Mouse (Mus musculus): ENCODE data around the gene Rnf130. TPM values are rescaled to one million over a fixed set of nuclear protein-coding genes. Genes with fewer than 3 reads are reported as not detected.

Gene Rnf130
- polyA plus RNA-seq, 1 experiment, result not detected

DNA sequence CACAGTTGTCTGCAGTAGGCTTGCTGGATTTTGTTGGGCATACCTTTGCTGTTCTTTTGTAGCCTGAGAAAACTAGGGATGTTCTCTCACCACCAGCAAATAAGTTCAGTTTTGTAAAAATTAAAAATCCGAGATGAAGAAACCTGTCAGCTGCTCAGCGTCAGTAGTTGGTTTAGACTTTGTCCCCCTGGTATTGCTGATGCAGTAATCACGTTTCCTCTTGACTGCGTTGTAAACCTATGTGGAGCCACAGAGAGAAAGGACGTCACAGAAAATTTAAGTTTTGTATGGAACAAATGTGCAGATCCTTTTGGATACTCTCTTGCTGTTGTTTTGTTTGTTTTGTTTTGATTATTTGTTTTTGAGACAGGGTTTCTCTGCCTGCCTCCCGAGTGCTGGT, 25.2 kb downstream of the Rnf130 start:
- H3K36me3 ChIP-seq (ENCODE audit: control insufficient read depth, insufficient read depth), result no peaks in the 10 kb centered on the region
- H3K79me2 ChIP-seq (ENCODE audit: control insufficient read depth, insufficient read depth), result no peaks in the 10 kb centered on the region
- H3K27me3 ChIP-seq (ENCODE audit: control insufficient read depth, insufficient read depth, insufficient read length), result peaks cover 18% of the 10 kb centered on the region
- H3ac ChIP-seq (ENCODE audit: control insufficient read depth, insufficient read length, low read depth), result no peak overlapping the region
- H3K79me3 ChIP-seq (ENCODE audit: low read depth), result no peaks in the 10 kb centered on the region
- no peak overlapping the region for H3K4me3 ChIP-seq (ENCODE audit: insufficient read depth, poor library complexity, severe bottlenecking)
- TF ChIP-seq USF1 (IDR thresholded peaks at IDR 0.05; ENCODE audit: low read depth) (no peak), MYOD1 (IDR thresholded peaks at IDR 0.05; ENCODE audit: control insufficient read depth, insufficient read length, low read depth) (no peak), FOSL1 (IDR thresholded peaks at IDR 0.05; ENCODE audit: insufficient read depth, low read length, poor library complexity, severe bottlenecking) (no peak), CEBPB (IDR thresholded peaks at IDR 0.05; ENCODE audit: low read depth) (no peak), MAX (IDR thresholded peaks at IDR 0.05) (no peak), MYOG (IDR thresholded peaks at IDR 0.05; ENCODE audit: control insufficient read depth, extremely low read depth, insufficient read length) (no peak), CTCF (IDR thresholded peaks at IDR 0.05; ENCODE audit: control insufficient read depth, insufficient read depth, insufficient read length) (no peak)

- TF ChIP-seq CEBPB (IDR thresholded peaks at IDR 0.05; ENCODE audit: low read depth) (no peak), MYOD1 (IDR thresholded peaks at IDR 0.05; ENCODE audit: control insufficient read depth, insufficient read length, low read depth) (no peak), MAX (IDR thresholded peaks at IDR 0.05) (no peak), FOSL1 (IDR thresholded peaks at IDR 0.05; ENCODE audit: insufficient read depth, low read length, poor library complexity, severe bottlenecking) (no peak), USF1 (IDR thresholded peaks at IDR 0.05; ENCODE audit: low read depth) (no peak), CTCF (IDR thresholded peaks at IDR 0.05; ENCODE audit: control insufficient read depth, insufficient read depth, insufficient read length) (no peak)
- no peaks in the 10 kb centered on the region for H3K36me3 ChIP-seq (ENCODE audit: control insufficient read depth, insufficient read depth)
Measured at GRCm38 (mm10) chr11:50057713-50058112, 32.6 kb downstream of the Rnf130 start.

DNA sequence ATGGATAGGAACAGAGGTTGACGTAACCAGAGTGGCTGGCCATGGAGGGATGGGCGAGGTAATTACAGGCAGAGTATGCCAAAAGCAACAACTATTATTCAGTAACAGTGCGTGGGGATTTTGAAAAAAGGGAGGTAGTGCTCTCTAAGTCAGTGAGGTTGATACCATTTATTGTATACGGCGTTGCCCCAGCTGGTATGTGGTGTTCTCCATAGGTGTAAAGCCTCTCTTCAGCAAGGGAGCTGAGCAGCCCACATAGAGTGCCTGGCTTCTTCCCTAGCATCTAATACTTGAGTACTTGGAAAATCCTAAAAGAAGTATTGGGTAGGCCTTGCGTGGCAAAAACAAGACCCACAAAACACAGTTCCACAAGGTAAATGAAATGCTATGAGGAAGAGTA, 33.1 kb downstream of the Rnf130 start:
- TF ChIP-seq FOSL1 (IDR thresholded peaks at IDR 0.05; ENCODE audit: insufficient read depth, low read length, poor library complexity, severe bottlenecking) (no peak), MYOG (IDR thresholded peaks at IDR 0.05; ENCODE audit: control insufficient read depth, extremely low read depth, insufficient read length) (no peak), MAX (IDR thresholded peaks at IDR 0.05) (no peak), CTCF (IDR thresholded peaks at IDR 0.05; ENCODE audit: control insufficient read depth, insufficient read depth, insufficient read length) (no peak), USF1 (IDR thresholded peaks at IDR 0.05; ENCODE audit: low read depth) (no peak), MYOD1 (IDR thresholded peaks at IDR 0.05; ENCODE audit: control insufficient read depth, insufficient read length, low read depth) (no peak), CEBPB (IDR thresholded peaks at IDR 0.05; ENCODE audit: low read depth) (no peak)
- no peaks in the 10 kb centered on the region for H3K36me3 ChIP-seq (ENCODE audit: control insufficient read depth, insufficient read depth)

More at GRCm38 (mm10) chr11:50057713-50058112, 32.6 kb downstream of the Rnf130 start:
- Histone ChIP-seq H3K79me3 (ENCODE audit: low read depth) (no peaks in the 10 kb centered on the region), H3ac (ENCODE audit: control insufficient read depth, insufficient read length, low read depth) (no peak overlapping the region), H3K27me3 (ENCODE audit: control insufficient read depth, insufficient read depth, insufficient read length) (peaks cover 28% of the 10 kb centered on the region), H3K79me2 (ENCODE audit: control insufficient read depth, insufficient read depth) (no peaks in the 10 kb centered on the region), H3K4me3 (ENCODE audit: insufficient read depth, poor library complexity, severe bottlenecking) (no peak overlapping the region)

GRCm38 (mm10) chr11:50059045-50059444, 33.9 kb downstream of the Rnf130 start:
- Histone ChIP-seq H3K4me3 (ENCODE audit: insufficient read depth, poor library complexity, severe bottlenecking) (no peak overlapping the region), H3K79me2 (ENCODE audit: control insufficient read depth, insufficient read depth) (no peaks in the 10 kb centered on the region), H3K79me3 (ENCODE audit: low read depth) (no peaks in the 10 kb centered on the region), H3K36me3 (ENCODE audit: control insufficient read depth, insufficient read depth) (no peaks in the 10 kb centered on the region), H3ac (ENCODE audit: control insufficient read depth, insufficient read length, low read depth) (no peak overlapping the region), H3K27me3 (ENCODE audit: control insufficient read depth, insufficient read depth, insufficient read length) (peaks cover 31% of the 10 kb centered on the region)
- TF ChIP-seq MYOG (IDR thresholded peaks at IDR 0.05; ENCODE audit: control insufficient read depth, extremely low read depth, insufficient read length), result no peak
- TF ChIP-seq CTCF (IDR thresholded peaks at IDR 0.05; ENCODE audit: control insufficient read depth, insufficient read depth, insufficient read length), result no peak
- TF ChIP-seq USF1 (IDR thresholded peaks at IDR 0.05; ENCODE audit: low read depth), result no peak
- TF ChIP-seq CEBPB (IDR thresholded peaks at IDR 0.05; ENCODE audit: low read depth), result no peak
- no peak for TF ChIP-seq MAX (IDR thresholded peaks at IDR 0.05)
- no peak for TF ChIP-seq MYOD1 (IDR thresholded peaks at IDR 0.05; ENCODE audit: control insufficient read depth, insufficient read length, low read depth)
- TF ChIP-seq FOSL1 (IDR thresholded peaks at IDR 0.05; ENCODE audit: insufficient read depth, low read length, poor library complexity, severe bottlenecking), result no peak

More for the DNA sequence above, 33.1 kb downstream of the Rnf130 start:
- Histone ChIP-seq H3K4me3 (ENCODE audit: insufficient read depth, poor library complexity, severe bottlenecking) (no peak overlapping the region), H3ac (ENCODE audit: control insufficient read depth, insufficient read length, low read depth) (no peak overlapping the region), H3K79me3 (ENCODE audit: low read depth) (no peaks in the 10 kb centered on the region), H3K27me3 (ENCODE audit: control insufficient read depth, insufficient read depth, insufficient read length) (peaks cover 31% of the 10 kb centered on the region), H3K79me2 (ENCODE audit: control insufficient read depth, insufficient read depth) (no peaks in the 10 kb centered on the region)

DNA sequence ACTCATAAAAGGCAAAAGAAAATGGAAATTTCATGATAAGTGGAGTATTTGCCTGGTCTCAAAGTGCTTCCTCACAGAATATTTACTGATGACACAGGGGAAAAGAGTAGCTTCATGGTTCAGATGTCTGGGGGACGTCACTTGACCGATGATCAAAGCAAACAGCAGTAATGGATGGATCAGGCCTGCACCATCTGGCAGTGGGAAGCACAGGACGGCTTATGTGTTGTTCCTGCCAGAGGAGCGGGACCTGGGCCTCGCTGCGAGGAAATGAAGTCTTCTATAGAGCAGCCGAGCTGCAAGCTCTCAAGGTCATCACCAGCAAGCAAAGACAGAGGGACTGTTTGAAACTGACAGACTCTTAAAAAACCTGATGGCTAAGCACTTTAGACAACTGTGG, 37.0 kb downstream of the Rnf130 start:
- H3K79me2 ChIP-seq (ENCODE audit: control insufficient read depth, insufficient read depth), result no peaks in the 10 kb centered on the region
- H3K27me3 ChIP-seq (ENCODE audit: control insufficient read depth, insufficient read depth, insufficient read length), result peaks cover 36% of the 10 kb centered on the region
- no peak overlapping the region for H3ac ChIP-seq (ENCODE audit: control insufficient read depth, insufficient read length, low read depth)
- TF ChIP-seq FOSL1 (IDR thresholded peaks at IDR 0.05; ENCODE audit: insufficient read depth, low read length, poor library complexity, severe bottlenecking), result no peak
- TF ChIP-seq CEBPB (IDR thresholded peaks at IDR 0.05; ENCODE audit: low read depth), result no peak
- no peak for TF ChIP-seq USF1 (IDR thresholded peaks at IDR 0.05; ENCODE audit: low read depth)
- TF ChIP-seq MYOG (IDR thresholded peaks at IDR 0.05; ENCODE audit: control insufficient read depth, extremely low read depth, insufficient read length), result no peak
- no peak for TF ChIP-seq MAX (IDR thresholded peaks at IDR 0.05)
- no peak for TF ChIP-seq MYOD1 (IDR thresholded peaks at IDR 0.05; ENCODE audit: control insufficient read depth, insufficient read length, low read depth)
- TF ChIP-seq CTCF (IDR thresholded peaks at IDR 0.05; ENCODE audit: control insufficient read depth, insufficient read depth, insufficient read length), result no peak
- H3K79me3 ChIP-seq (ENCODE audit: low read depth), result no peaks in the 10 kb centered on the region
- H3K36me3 ChIP-seq (ENCODE audit: control insufficient read depth, insufficient read depth), result no peaks in the 10 kb centered on the region
- no peak overlapping the region for H3K4me3 ChIP-seq (ENCODE audit: insufficient read depth, poor library complexity, severe bottlenecking)

GRCm38 (mm10) chr11:50066088-50066487, 40.9 kb downstream of the Rnf130 start:
- H3K36me3 ChIP-seq (ENCODE audit: control insufficient read depth, insufficient read depth), result no peaks in the 10 kb centered on the region
- peaks cover 30% of the 10 kb centered on the region for H3K27me3 ChIP-seq (ENCODE audit: control insufficient read depth, insufficient read depth, insufficient read length)
- no peak overlapping the region for H3K4me3 ChIP-seq (ENCODE audit: insufficient read depth, poor library complexity, severe bottlenecking)
- TF ChIP-seq USF1 (IDR thresholded peaks at IDR 0.05; ENCODE audit: low read depth) (no peak), CTCF (IDR thresholded peaks at IDR 0.05; ENCODE audit: control insufficient read depth, insufficient read depth, insufficient read length) (no peak), MYOD1 (IDR thresholded peaks at IDR 0.05; ENCODE audit: control insufficient read depth, insufficient read length, low read depth) (no peak), MYOG (IDR thresholded peaks at IDR 0.05; ENCODE audit: control insufficient read depth, extremely low read depth, insufficient read length) (no peak), CEBPB (IDR thresholded peaks at IDR 0.05; ENCODE audit: low read depth) (no peak), MAX (IDR thresholded peaks at IDR 0.05) (no peak), FOSL1 (IDR thresholded peaks at IDR 0.05; ENCODE audit: insufficient read depth, low read length, poor library complexity, severe bottlenecking) (no peak)
- H3ac ChIP-seq (ENCODE audit: control insufficient read depth, insufficient read length, low read depth), result no peak overlapping the region
- no peaks in the 10 kb centered on the region for H3K79me3 ChIP-seq (ENCODE audit: low read depth)
- H3K79me2 ChIP-seq (ENCODE audit: control insufficient read depth, insufficient read depth), result no peaks in the 10 kb centered on the region
